Mouse (Mus musculus): Measurements from ENCODE around the gene Klra4. TPM values are rescaled to one million over a fixed set of nuclear protein-coding genes. Genes with fewer than 3 reads are reported as not detected.
"Not testable (repeated sequence)": the region's sequence is repeated elsewhere in the genome, so short reads cannot be mapped to it uniquely, and the experiment has no call there.

The Klra4 gene
- total and polyA plus RNA-seq, 3 experiments = not detected

- Histone ChIP-seq H3K27me3 (ENCODE audit: control insufficient read depth in 1 of 2, insufficient read depth in 2 of 2, low read length in 2 of 2) (no peaks in the 10 kb centered on the region), H3K36me3 (ENCODE audit: control insufficient read depth in 1 of 2, insufficient read depth in 2 of 2, low read length in 2 of 2) (no peaks in the 10 kb centered on the region), H3K4me3 (ENCODE audit: control insufficient read depth in 1 of 2, insufficient read depth in 1 of 2, low read depth in 2 of 2, low read length in 2 of 2) (no peak overlapping the region), H3K9ac (ENCODE audit: control insufficient read depth, low read depth, low read length, poor library complexity, severe bottlenecking) (no peak overlapping the region), H3K4me1 (ENCODE audit: control insufficient read depth in 1 of 2, insufficient read depth in 2 of 2, low read length in 2 of 2) (no peaks in the 10 kb centered on the region), H3K9me3 (replicated peaks; ENCODE audit: insufficient read depth, low read length) (no peaks in the 10 kb centered on the region), H3K27ac (ENCODE audit: control insufficient read depth, low read depth, low read length) (no peak overlapping the region), H3K79me2 (ENCODE audit: control insufficient read depth, insufficient read depth, low read length, poor library complexity) (no peaks in the 10 kb centered on the region)
- DNase-seq (ENCODE audit: low read depth, low spot score) = no peak
- TF ChIP-seq CHD1 (IDR thresholded peaks at IDR 0.05; ENCODE audit: low read depth, low read length) (no peak), TCF12 (IDR thresholded peaks at IDR 0.05; ENCODE audit: low read depth, low read length) (no peak), MAFK (IDR thresholded peaks at IDR 0.05; ENCODE audit: borderline replicate concordance, low read depth, low read length) (no peak), JUND (IDR thresholded peaks at IDR 0.05; ENCODE audit: low read depth, low read length) (no peak)
Observed at GRCm38 (mm10) chr6:130065196-130065595, 1.9 kb downstream of the Klra4 start.

GRCm38 (mm10) chr6:130035146-130035545 lies 31.9 kb downstream of the Klra4 start:
- H3K27me3 ChIP-seq (ENCODE audit: control insufficient read depth in 1 of 2, insufficient read depth in 2 of 2, low read length in 2 of 2); H3K27ac ChIP-seq (ENCODE audit: control insufficient read depth, low read depth, low read length): not testable (repeated sequence)

GRCm38 (mm10) chr6:130031493-130032089 lies 35.5 kb downstream of the Klra4 start:
- not testable (repeated sequence) for H3K36me3 ChIP-seq (ENCODE audit: control insufficient read depth in 1 of 2, insufficient read depth in 2 of 2, low read length in 2 of 2); H3K27ac ChIP-seq (ENCODE audit: control insufficient read depth, low read depth, low read length); H3K79me2 ChIP-seq (ENCODE audit: control insufficient read depth, insufficient read depth, low read length, poor library complexity); H3K4me3 ChIP-seq (ENCODE audit: control insufficient read depth in 1 of 2, insufficient read depth in 1 of 2, low read depth in 2 of 2, low read length in 2 of 2); H3K9me3 ChIP-seq (replicated peaks; ENCODE audit: insufficient read depth, low read length); DNase-seq (ENCODE audit: low read depth, low spot score); H3K9ac ChIP-seq (ENCODE audit: control insufficient read depth, low read depth, low read length, poor library complexity, severe bottlenecking); H3K27me3 ChIP-seq (ENCODE audit: control insufficient read depth in 1 of 2, insufficient read depth in 2 of 2, low read length in 2 of 2); H3K4me1 ChIP-seq (ENCODE audit: control insufficient read depth in 1 of 2, insufficient read depth in 2 of 2, low read length in 2 of 2)

More at GRCm38 (mm10) chr6:130035146-130035545, 31.9 kb downstream of the Klra4 start:
- H3K79me2 ChIP-seq (ENCODE audit: control insufficient read depth, insufficient read depth, low read length, poor library complexity); H3K36me3 ChIP-seq (ENCODE audit: control insufficient read depth in 1 of 2, insufficient read depth in 2 of 2, low read length in 2 of 2); H3K4me3 ChIP-seq (ENCODE audit: control insufficient read depth in 1 of 2, insufficient read depth in 1 of 2, low read depth in 2 of 2, low read length in 2 of 2); H3K4me1 ChIP-seq (ENCODE audit: control insufficient read depth in 1 of 2, insufficient read depth in 2 of 2, low read length in 2 of 2); H3K9ac ChIP-seq (ENCODE audit: control insufficient read depth, low read depth, low read length, poor library complexity, severe bottlenecking); DNase-seq (ENCODE audit: low read depth, low spot score); H3K9me3 ChIP-seq (replicated peaks; ENCODE audit: insufficient read depth, low read length): not testable (repeated sequence)

GRCm38 (mm10) chr6:130026854-130027253 lies 40.2 kb downstream of the Klra4 start, which contains the start of gene Klra6:
TSS of gene Klra6 (minus strand) at chr6:130026954.
- Histone ChIP-seq H3K27ac (ENCODE audit: control insufficient read depth, low read depth, low read length) (no peak within 1 kb of the TSS), H3K9me3 (replicated peaks; ENCODE audit: insufficient read depth, low read length) (no peaks in the 10 kb centered on the region), H3K36me3 (ENCODE audit: control insufficient read depth in 1 of 2, insufficient read depth in 2 of 2, low read length in 2 of 2) (no peaks in the 10 kb centered on the region), H3K79me2 (ENCODE audit: control insufficient read depth, insufficient read depth, low read length, poor library complexity) (no peaks in the 10 kb centered on the region), H3K9ac (ENCODE audit: control insufficient read depth, low read depth, low read length, poor library complexity, severe bottlenecking) (no peak within 1 kb of the TSS), H3K4me1 (ENCODE audit: control insufficient read depth in 1 of 2, insufficient read depth in 2 of 2, low read length in 2 of 2) (no peaks in the 10 kb centered on the region), H3K4me3 (ENCODE audit: control insufficient read depth in 1 of 2, insufficient read depth in 1 of 2, low read depth in 2 of 2, low read length in 2 of 2) (no peak within 1 kb of the TSS), H3K27me3 (ENCODE audit: control insufficient read depth in 1 of 2, insufficient read depth in 2 of 2, low read length in 2 of 2) (no peaks in the 10 kb centered on the region)
- DNase-seq (ENCODE audit: low read depth, low spot score) = no peak
- TF ChIP-seq GATA1 (IDR thresholded peaks at IDR 0.05; ENCODE audit: low read depth, low read length) (no peak), MAZ (IDR thresholded peaks at IDR 0.05; ENCODE audit: low read depth, low read length) (no peak), TBP (IDR thresholded peaks at IDR 0.05; ENCODE audit: low read depth, low read length) (no peak), HCFC1 (IDR thresholded peaks at IDR 0.05; ENCODE audit: low read depth, low read length) (no peak), POLR2AphosphoS2 (IDR thresholded peaks at IDR 0.05; ENCODE audit: low read length) (no peak), ZC3H11A (IDR thresholded peaks at IDR 0.05; ENCODE audit: low read depth, low read length) (no peak), RAD21 (IDR thresholded peaks at IDR 0.05; ENCODE audit: low read depth, low read length) (no peak), POLR2A (IDR thresholded peaks at IDR 0.05; ENCODE audit: control insufficient read depth in 1 of 2, insufficient read depth in 1 of 2, low read depth in 1 of 2, low read length in 2 of 2, poor library complexity in 1 of 2) (no peak), UBTF (IDR thresholded peaks at IDR 0.05; ENCODE audit: borderline replicate concordance, insufficient read depth, low read depth, low read length) (no peak), KAT2A (conservative IDR thresholded peaks at IDR 0.05; ENCODE audit: low read depth, low read length) (no peak), GABPA (IDR thresholded peaks at IDR 0.05; ENCODE audit: low read depth, low read length) (no peak), ZMIZ1 (IDR thresholded peaks at IDR 0.05; ENCODE audit: low read depth, low read length) (no peak), SIN3A (IDR thresholded peaks at IDR 0.05; ENCODE audit: low read length) (no peak), MYC (IDR thresholded peaks at IDR 0.05; ENCODE audit: low read depth, low read length) (no peak), CHD2 (IDR thresholded peaks at IDR 0.05; ENCODE audit: low read length) (no peak), NRF1 (IDR thresholded peaks at IDR 0.05; ENCODE audit: insufficient read depth, low read depth, low read length, poor library complexity, severe bottlenecking) (no peak), ZKSCAN1 (IDR thresholded peaks at IDR 0.05; ENCODE audit: low read depth, low read length) (no peak), TAL1 (IDR thresholded peaks at IDR 0.05; ENCODE audit: low read length) (no peak)
